Mouse (Mus musculus) lung, postnatal 14 days (tissue): Measurements from ENCODE around the gene Gm4707.
"Not testable (repeated sequence)": the region's sequence is repeated elsewhere in the genome, so short reads cannot be mapped to it uniquely, and the experiment has no call there.

ENCODE experiments used
- DNase-seq: peaks from one replicate; pipeline ENCODE4 v3.0.0; 2021

Gene Gm4707

GRCm38 (mm10) chr17:71443273-71443672 lies 16.4 kb downstream of the Gm4707 start:
- DNase-seq: no peak

GRCm38 (mm10) chr17:71422502-71422901 lies 37.2 kb downstream of the Gm4707 start:
- not testable (repeated sequence) for DNase-seq

GRCm38 (mm10) chr17:71419448-71419847 lies 40.3 kb downstream of the Gm4707 start:
- not testable (repeated sequence) for DNase-seq

- no peak for DNase-seq
Observed at GRCm38 (mm10) chr17:71417008-71417407, 42.7 kb downstream of the Gm4707 start.
